Mouse (Mus musculus): Measurements from ENCODE around the gene Etv5. TPM values are rescaled to one million over a fixed set of nuclear protein-coding genes. Genes with fewer than 3 reads are reported as not detected.

Etv5 gene
- total RNA-seq, 1 experiment from 2014 or later, result 29.5 TPM

- no peak for DNase-seq
Measured at GRCm38 (mm10) chr16:22429377-22429776, 10.1 kb downstream of the Etv5 start.

- DNase-seq, result peak; percentile 46
Measured at GRCm38 (mm10) chr16:22428853-22429341, 10.6 kb downstream of the Etv5 start.

DNA sequence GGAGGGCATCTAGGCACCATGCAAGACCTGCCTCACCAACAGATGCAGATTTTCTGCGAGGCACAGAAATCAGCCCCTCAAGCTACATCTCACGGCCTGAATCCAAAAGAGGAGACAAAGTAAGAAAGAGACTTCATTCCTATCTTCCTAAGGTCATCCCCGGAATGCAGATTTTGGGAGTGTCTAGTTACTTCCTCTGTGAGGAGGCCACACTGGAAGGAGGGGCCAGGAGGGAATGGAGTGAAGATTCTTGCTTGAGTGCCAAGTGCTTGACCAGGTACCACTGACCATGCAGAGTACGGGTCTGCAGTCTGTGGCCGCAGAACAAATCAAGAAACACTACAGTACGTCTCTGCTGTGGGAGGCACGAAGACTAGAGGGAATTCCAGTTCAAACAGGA lies 12.7 kb downstream of the Etv5 start:
- DNase-seq, result no peak

- no peak for DNase-seq
Measured at GRCm38 (mm10) chr16:22422256-22422655, 17.3 kb downstream of the Etv5 start.

GRCm38 (mm10) chr16:22417931-22418330 lies 21.6 kb downstream of the Etv5 start:
- DNase-seq, result no peak

DNA sequence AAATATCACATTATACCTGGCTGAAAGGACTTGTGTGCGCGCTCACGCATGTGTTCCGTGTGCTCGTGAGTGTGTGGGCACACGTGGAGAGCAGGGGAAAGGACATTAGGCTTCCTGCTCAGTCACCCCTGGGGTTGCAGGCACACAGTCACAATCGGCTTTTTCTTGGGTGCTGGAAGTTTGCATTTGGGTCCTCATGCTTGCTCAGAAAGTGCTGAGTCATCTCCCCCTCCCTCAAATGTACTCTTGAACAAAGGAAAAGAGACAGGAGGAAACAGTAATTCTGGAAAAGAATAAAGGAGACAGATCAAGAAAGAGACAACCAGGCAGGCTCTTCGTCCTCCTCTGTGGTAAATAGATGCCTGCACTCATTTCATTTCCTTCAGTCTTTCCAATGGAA lies 22.5 kb downstream of the Etv5 start:
- DNase-seq, result no peak

DNA sequence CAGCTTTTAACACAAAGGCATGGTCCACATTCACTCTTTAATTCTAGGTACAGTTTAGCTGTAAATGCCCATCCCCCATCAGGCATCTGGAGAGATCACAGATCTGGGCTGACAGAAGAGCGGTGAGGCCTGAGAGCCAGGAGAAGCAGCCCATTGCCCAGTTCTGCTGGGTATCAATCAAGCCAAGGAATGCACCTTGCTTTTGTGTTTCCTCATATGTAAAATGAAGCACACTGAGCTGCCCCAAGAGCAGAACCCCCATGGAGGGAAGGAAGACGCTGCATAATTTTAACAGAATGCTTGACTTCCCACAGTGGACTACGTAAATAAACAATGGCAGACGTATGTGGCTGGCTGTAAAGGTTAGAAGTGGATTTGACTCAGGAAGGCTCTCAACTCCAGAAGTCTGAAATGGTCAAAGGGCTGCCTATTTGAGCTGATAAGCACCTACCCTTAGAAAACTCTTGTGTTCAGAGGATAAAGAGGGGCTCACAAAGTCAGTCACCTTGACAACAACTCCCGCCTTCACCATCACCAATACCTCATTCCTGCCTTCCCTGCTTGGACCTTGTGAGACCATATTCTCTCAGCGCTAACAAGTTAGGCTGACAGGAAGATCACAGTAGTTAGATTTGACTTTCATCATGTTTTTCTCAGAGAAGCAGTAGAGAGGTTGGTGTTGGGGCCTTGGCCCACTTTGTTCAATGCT lies 23.2 kb downstream of the Etv5 start:
- no peak for DNase-seq

- DNase-seq, result no peak
Measured at GRCm38 (mm10) chr16:22414205-22414754, 25.2 kb downstream of the Etv5 start.

DNA sequence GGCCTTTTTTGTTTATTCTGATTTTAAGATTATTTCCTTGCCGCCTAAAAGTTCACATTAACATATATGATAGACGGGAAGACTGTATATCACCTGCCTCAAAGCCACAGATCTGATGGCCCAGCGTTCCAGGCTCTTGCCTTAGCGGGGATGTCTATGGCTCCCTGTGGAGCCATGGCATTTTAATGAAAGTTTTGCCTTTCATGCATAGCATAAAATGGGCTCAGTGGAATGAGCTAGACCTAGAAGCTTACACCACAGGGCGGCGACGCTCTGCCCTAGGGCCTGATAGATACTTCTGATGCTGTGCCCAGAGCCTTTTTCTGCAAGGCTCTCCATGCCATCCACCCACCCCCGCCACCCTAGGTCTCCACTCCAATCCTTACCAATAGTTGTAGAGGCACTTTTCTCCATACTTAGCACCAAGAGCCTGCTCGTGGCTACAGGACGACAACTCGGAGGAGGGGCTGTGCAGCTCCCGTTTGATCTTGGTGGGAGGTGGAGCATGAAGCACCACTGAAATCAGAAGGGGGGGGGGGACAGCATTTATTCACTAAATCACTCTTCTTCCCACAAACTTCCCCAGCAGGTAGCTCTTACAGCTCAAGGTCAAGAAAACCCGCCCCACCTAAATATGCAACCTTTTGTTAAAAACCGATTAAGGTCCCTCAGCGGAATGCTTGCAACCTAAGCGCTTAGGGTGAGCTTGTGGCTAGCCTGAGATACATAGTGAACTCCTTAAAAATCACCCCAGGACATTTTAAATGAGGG lies 26.9 kb downstream of the Etv5 start:
- DNase-seq, result no peak

- no peak for DNase-seq
Measured at GRCm38 (mm10) chr16:22411764-22412163, 27.8 kb downstream of the Etv5 start.

DNA sequence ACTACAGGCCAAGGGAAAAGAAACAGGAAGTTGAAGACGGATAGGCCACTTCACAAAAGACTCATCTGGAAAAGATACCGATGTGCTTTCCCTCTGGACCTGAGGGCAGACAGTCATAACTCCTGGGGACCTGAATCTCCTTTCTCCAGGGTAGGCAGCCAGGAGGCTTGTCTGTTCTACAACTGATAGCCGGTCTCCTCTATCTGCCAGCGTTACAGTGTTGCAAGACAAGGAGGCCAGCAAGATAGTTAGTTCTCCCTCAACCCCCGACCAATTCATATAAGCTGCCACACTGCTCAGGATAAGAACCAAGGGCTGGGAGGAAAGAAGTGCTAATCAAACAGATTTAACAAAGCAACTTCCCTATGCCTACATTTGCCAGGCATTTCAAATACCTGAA lies 29.5 kb downstream of the Etv5 start:
- DNase-seq, result no peak

- no peak for DNase-seq
Measured at GRCm38 (mm10) chr16:22408642-22409360, 30.7 kb downstream of the Etv5 start.

DNA sequence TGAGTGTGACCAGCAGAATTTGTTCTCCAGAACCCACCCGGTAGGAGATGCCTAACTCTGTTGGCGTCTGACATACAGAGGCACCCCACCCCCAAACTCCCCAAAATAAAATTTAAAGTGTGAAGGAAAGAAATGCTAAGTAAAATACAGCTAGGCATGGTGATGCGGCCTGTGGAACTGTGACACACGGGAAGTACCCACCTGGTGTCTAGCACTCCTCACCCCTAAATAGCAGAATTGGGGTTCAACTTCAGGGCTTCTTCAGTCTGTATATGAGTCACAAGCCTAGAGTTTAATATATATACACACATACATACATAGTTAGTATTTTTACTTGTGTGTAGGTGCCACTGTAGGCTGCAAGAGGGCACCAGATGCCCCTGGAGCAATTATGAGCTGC lies 32.8 kb downstream of the Etv5 start:
- no peak for DNase-seq

DNA sequence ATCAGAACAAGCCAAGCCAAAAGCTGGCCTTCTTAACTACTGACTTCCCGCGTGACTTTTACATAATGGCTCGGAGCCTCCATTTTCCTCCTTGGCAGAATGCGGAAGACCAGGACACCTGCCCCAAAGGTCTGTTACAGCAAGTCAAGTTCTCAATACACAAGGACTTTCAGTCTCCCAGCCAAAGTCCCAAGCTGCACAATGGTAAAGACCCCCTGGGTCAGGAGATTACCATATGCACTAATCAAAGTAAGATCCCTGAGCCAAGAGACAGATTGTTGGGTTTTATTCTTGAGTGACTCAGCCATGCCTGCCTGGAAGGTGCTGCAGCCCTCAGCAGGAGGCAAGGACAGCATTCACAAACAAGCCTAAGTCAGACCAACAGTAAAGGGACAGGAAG lies 33.5 kb downstream of the Etv5 start:
- DNase-seq, result no peak

GRCm38 (mm10) chr16:22405492-22405891 lies 34.0 kb downstream of the Etv5 start:
- no peak for DNase-seq

DNA sequence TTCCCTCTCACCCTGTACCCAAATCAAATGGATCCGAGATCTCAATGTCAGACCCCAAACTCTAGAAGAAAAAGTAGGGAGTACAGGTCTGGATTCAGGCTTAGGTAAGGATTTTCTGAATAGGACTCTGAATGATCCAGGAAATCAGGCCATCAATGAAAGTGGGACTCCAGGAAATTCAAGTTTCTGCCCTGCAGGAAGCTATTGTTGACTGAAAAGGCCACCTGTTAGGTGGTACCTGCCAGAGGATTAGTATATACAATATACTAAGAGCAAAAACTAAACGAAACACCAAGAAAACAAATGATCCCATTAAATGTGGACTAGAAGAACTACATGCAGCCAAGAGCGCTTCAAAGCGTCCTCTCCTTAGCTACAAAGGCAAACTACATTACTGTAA lies 35.8 kb downstream of the Etv5 start:
- DNase-seq, result no peak

- no peak for DNase-seq
Measured at GRCm38 (mm10) chr16:22402600-22402999, 36.9 kb downstream of the Etv5 start.

DNA sequence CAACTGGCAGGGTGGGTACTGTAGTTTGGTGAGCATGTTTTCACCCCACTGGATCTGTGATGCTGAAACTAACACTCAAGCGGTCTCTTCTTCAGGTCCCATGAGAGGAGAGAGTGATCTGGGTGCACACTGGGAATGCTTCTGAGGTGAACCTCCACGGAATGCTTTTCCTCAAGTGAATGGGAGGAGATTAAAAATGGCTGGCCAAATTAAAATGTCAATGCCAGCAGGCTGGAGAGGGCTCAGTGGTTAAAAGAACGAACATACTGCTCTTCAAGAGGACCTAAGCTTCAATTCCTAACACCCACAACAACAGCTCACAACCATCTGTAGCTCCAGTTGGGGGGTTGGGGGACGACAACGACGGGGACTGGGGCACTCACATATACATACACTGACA lies 39.3 kb downstream of the Etv5 start:
- no peak for DNase-seq

DNA sequence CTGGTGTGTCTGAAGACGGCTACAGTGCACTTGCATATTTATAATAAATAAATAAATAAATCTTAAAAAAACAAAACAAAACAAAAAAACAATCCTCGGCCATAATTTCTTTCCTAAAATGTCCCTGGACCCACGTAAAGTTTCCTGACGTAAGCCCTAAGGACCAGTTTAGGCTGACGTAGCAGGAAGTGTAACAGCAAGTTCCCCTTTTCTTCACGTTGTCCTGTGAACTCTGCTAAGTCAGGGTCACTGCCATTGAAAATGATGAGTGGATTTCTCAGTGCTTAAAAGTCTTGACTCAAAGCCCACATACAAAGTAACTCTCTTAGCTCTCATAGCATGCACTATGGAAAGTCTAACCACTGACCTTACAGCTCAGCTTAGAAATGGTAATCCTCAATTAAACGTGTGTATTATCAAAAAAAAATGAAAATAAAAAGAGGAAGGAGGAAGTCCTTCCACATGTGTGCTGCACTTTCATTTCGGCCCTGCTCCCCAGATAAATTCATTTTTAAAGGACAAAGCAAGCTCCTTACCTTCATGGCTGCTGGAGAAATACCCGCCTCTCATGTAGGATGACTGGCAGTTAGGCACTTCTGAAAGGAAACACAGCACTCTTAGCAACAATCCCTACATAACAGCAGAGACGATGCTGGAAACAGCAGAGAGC lies 40.6 kb downstream of the Etv5 start:
- no peak for DNase-seq

- no peak for DNase-seq
Measured at GRCm38 (mm10) chr16:22398354-22398753, 41.2 kb downstream of the Etv5 start.

DNA sequence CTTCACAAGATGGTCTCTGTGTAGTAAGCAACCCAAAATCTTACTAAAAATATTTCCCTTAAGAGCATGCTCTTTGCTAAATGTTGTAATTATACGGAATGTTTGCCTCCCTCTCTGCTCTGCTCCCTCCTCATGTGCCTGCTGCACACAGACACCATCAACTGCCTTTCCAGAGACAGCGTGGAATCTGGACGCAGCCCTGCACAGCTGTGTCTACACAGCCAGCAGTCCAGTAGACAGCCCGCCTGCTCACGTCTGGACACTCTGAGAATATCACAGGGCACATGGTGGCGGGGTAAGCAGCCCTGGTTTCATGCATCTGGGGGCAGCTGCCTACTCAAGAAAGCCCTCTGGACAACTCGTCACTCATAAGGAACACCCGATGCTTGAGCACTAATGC lies 43.1 kb downstream of the Etv5 start:
- no peak for DNase-seq
